Mouse (Mus musculus): Measurements from ENCODE around the gene Vmn1r45. TPM values are rescaled to one million over a fixed set of nuclear protein-coding genes. Genes with fewer than 3 reads are reported as not detected.

Vmn1r45 gene
- not detected in 4 replicates for total RNA-seq (2023; ENCODE audit: inconsistent age)

DNA sequence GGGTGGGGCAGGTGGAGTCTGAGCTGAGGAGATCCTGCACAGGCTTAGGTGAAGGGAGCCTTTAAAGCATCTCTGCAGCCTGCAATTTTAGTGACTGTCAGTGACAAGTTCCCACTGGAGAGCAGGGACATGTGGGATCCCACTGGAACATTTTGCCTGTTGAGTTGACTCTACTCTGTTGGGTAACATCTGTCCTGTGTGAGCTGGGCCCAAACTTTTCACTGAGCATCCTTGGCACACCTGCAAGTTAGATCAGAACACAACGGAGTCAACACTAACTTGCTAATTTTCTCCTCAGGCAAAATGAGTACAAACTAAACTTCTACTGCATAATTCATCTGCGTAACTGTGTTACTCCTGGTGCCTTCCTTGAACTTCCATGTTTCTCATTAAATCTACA lies at the start of gene Vmn1r45:
Gene Vmn1r45, minus strand, starts transcription at position 101 of the 400 bp plus-strand sequence.

DNA sequence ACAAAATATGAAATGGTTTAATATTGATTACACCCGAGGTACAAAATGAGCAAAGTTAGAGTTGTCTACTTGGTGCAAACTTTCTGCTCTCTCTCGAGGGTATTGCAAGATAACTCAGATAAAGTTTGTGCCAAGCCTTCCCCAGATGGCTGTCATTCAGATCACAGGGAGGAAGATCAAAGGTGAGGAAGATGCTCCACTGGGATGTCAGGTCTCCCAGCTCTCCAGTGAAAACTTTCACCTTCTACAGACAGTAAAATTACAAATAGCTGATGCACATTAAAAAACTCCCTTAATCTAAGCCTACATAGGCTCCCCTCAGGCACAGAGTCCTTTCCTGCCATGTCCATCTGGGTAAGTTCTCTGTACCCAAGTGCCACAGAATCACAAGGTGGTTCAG lies 28.6 kb upstream of the Vmn1r45 start, which contains the start of gene Vmn1r46:
Gene Vmn1r46, plus strand, starts transcription at position 301 of the 400 bp plus-strand sequence.

DNA sequence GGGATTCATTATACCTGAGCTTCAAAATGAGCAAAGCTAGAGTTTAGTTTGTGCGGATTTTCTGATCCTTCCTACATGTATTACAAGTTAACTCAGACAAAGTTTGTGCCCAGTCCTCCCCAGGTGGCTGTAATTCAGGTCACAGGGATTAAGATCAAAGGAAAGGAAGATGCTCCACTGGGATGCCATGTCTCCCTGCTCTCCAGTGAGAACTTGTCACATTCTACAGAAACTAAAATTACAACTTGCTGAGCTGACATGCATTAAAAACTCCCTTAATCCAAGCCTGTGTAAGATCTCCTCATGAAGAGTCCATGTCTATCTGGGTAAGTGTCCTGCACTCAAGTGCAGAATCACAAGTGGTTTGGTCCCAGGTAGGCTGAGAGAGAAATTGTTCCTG lies 57.0 kb downstream of the Vmn1r45 start, which contains the start of gene Vmn1r44:
Gene Vmn1r44, plus strand, starts transcription at position 301 of the 400 bp plus-strand sequence.

Other genes with a start within 250 kb of the Vmn1r45 start
- gene Vmn1r40, start 233.1 kb downstream of the Vmn1r45 start, total RNA-seq (2023; ENCODE audit: inconsistent age) = not detected in 4 replicates
- not detected in 4 replicates for gene Vmn1r41, start 199.8 kb downstream of the Vmn1r45 start, total RNA-seq (2023; ENCODE audit: inconsistent age)
- not detected in 4 replicates for gene Vmn1r42, start 64.2 kb downstream of the Vmn1r45 start, total RNA-seq (2023; ENCODE audit: inconsistent age)
- gene Vmn1r43, start 64.2 kb downstream of the Vmn1r45 start, total RNA-seq (2023; ENCODE audit: inconsistent age) = not detected in 4 replicates
- gene Vmn1r44, start 56.9 kb downstream of the Vmn1r45 start, total RNA-seq (2023; ENCODE audit: inconsistent age) = not detected in 4 replicates
- not detected in 4 replicates for gene Vmn1r46, start 28.7 kb upstream of the Vmn1r45 start, total RNA-seq (2023; ENCODE audit: inconsistent age)
- gene Vmn1r47, start 75.5 kb upstream of the Vmn1r45 start, total RNA-seq (2023; ENCODE audit: inconsistent age) = not detected in 4 replicates
- not detected in 4 replicates for gene Vmn1r48, start 96.2 kb upstream of the Vmn1r45 start, total RNA-seq (2023; ENCODE audit: inconsistent age)
- gene Vmn1r49, start 137.9 kb upstream of the Vmn1r45 start, total RNA-seq (2023; ENCODE audit: inconsistent age) = not detected in 4 replicates
- not detected in 4 replicates for gene Vmn1r50, start 160.8 kb upstream of the Vmn1r45 start, total RNA-seq (2023; ENCODE audit: inconsistent age)
- not detected in 4 replicates for gene Vmn1r51, start 182.0 kb upstream of the Vmn1r45 start, total RNA-seq (2023; ENCODE audit: inconsistent age)
- not detected in 4 replicates for gene Vmn1r52, start 234.2 kb upstream of the Vmn1r45 start, total RNA-seq (2023; ENCODE audit: inconsistent age)

All from B cell, adult (primary cell).